Comparison of ENCODE assay signal across 8 mouse cellular contexts in the genomic region with DNA sequence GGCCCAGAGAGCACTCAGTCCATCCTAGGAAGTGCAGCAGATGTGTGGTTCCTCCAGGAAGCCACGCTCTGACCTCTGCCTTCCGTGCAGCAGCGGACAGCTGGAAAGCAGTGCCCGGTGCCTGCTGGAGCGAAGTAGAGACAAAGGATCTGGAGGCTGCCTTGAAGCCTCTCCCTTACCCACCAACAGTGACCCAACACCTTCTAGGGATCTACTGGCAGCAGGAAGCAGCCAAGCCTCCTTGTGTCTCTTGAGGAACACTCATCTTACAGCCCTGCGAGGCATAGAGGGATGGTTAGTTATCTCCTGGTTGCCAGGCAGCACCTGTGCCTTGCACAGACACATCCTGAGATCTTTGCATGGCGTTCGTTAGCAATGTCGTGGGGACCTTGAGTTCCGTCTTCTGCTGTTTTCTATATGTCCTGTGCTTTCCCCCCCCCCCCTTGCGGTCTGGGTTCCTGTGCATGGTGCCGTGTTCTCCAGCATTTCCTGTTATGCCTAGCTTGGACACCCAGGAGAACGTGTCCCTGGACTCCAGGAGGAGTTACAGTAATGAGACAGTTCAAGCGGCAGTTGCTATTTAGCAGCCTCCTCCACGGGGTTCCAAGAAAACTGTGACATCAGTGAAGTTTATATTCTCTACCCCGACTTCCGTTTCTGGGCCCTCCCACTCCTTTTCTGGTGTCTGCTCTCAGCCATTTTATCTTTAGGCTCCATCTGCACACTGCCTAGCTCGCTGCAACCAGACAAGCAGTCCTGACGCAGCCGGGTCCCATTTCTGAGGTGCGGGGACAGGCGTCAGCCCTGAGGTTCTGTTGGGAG.
DNase-seq lines count a peak whose midpoint lies in the region; ATAC-seq and TF ChIP-seq lines count a peak whose summit lies in the region.

No protein-coding gene starts in this region.

- H3K9me3 ChIP-seq in heart, embryonic 15.5 days (replicated peaks) = no peaks in the 10 kb centered on the region
- no peaks in the 10 kb centered on the region for H3K9me3 ChIP-seq in lung, embryonic 16.5 days (ENCODE audit: control insufficient read depth, low read length)

- no peak for TF ChIP-seq CTCF in layer of hippocampus, adult 2 months (conservative IDR thresholded peaks at IDR 0.05)

- DNase-seq in adrenal gland, postnatal 10 days = peak; percentile 28
- DNase-seq in adrenal gland, adult 8-10 months = no peak
- peak; percentile 52 to 79 for DNase-seq in layer of hippocampus, adult 2 months (ENCODE audit: low spot score in 2 of 2)
- DNase-seq in spleen, adult 12 weeks (ENCODE audit: low spot score) = peak; percentile 54
- DNase-seq in ovary, postnatal 36 days (ENCODE audit: low spot score) = no peak

- H3K36me3 ChIP-seq in heart, embryonic 15.5 days = no peaks in the 10 kb centered on the region
- H3K36me3 ChIP-seq in lung, embryonic 16.5 days (ENCODE audit: control insufficient read depth, insufficient read depth, low read length) = no peaks in the 10 kb centered on the region

- H3K27me3 ChIP-seq in heart, embryonic 15.5 days = no peaks in the 10 kb centered on the region
- H3K27me3 ChIP-seq in lung, embryonic 16.5 days (ENCODE audit: control insufficient read depth, insufficient read depth, low read depth, low read length) = no peaks in the 10 kb centered on the region

- peak overlapping the region; percentile 47 for H3K4me2 ChIP-seq in heart, embryonic 15.5 days
- peak overlapping the region; percentile 43 for H3K4me2 ChIP-seq in lung, embryonic 16.5 days (ENCODE audit: low read depth, low read length)

- ATAC-seq in heart, embryonic 15.5 days (replicated peaks; ENCODE audit: insufficient number of reproducible peaks, insufficient read depth, low FRiP score, low read depth) = no peak
- ATAC-seq in lung, embryonic 16.5 days (ENCODE audit: low read depth) = peak; percentile 64

- H3K4me3 ChIP-seq in brown adipose tissue, adult 24 weeks (ENCODE audit: insufficient read depth, low read depth, low read length) = peak overlapping the region; percentile 36
- peak overlapping the region; percentile 13; the same call in 1 of the 2 replicates for H3K4me3 ChIP-seq in heart, embryonic 15.5 days
- H3K4me3 ChIP-seq in layer of hippocampus, adult 2 months = peak overlapping the region; percentile 17; the same call in 1 of the 2 replicates
- peak overlapping the region; percentile 7 for H3K4me3 ChIP-seq in lung, embryonic 16.5 days (ENCODE audit: low read length)

- peak overlapping the region; percentile 18; the same call in 1 of the 2 replicates for H3K9ac ChIP-seq in heart, embryonic 15.5 days
- H3K9ac ChIP-seq in lung, embryonic 16.5 days (ENCODE audit: low read length) = peak overlapping the region; percentile 36

- peaks cover 17% of the 10 kb centered on the region for H3K4me1 ChIP-seq in brown adipose tissue, adult 24 weeks (ENCODE audit: control insufficient read depth, insufficient read depth, insufficient read length, low read length)
- H3K4me1 ChIP-seq in heart, embryonic 15.5 days (replicated peaks) = peaks cover 56% of the 10 kb centered on the region
- peaks cover 37% of the 10 kb centered on the region for H3K4me1 ChIP-seq in lung, embryonic 16.5 days (replicated peaks; ENCODE audit: control insufficient read depth, insufficient read depth, low read length)

- no peak overlapping the region; the same call in 1 of the 2 replicates for H3K27ac ChIP-seq in brown adipose tissue, adult 24 weeks (replicated peaks; ENCODE audit: low read depth, low read length)
- H3K27ac ChIP-seq in heart, embryonic 15.5 days = peak overlapping the region; percentile 89
- peak overlapping the region; percentile 81 for H3K27ac ChIP-seq in layer of hippocampus, adult 2 months
- H3K27ac ChIP-seq in lung, embryonic 16.5 days (ENCODE audit: low read length) = peak overlapping the region; percentile 85

- WGBS in heart, embryonic 15.5 days = 40% methylated on average over 22 of the region's 22 CpGs
- 44% methylated on average over 22 of the region's 22 CpGs for WGBS in lung, embryonic 16.5 days

Comparison
In these comparisons a context has a peak if more than half of its experiments do, and no peak if none do; other contexts are left out.
1. DNase-seq: peak in adrenal gland, postnatal 10 days (single experiment), layer of hippocampus, adult 2 months (2 of 2) and spleen, adult 12 weeks (single experiment); none in adrenal gland, adult 8-10 months (single experiment) and ovary, postnatal 36 days (single experiment).
2. Peak in every context shown above with its lines, with median percentiles within 50 percentile points of each other: H3K4me3 ChIP-seq.